Mouse (Mus musculus) ES-Bruce4 (cell line): ENCODE results near the gene Zfp423. TPM values are rescaled to one million over a fixed set of nuclear protein-coding genes. Genes with fewer than 3 reads are reported as not detected.

ENCODE experiments used
- H3K27ac ChIP-seq: 2 replicates; pipeline ENCODE4 v1.5.1; 2012; ENCODE audit warnings: low read length, inconsistent platforms; ENCODE audit not compliant: insufficient read depth
- H3K27me3 ChIP-seq: 2 replicates; pipeline ENCODE4 v1.6.1; 2012; ENCODE audit warnings: mild to moderate bottlenecking, low read length, inconsistent platforms; ENCODE audit not compliant: control insufficient read depth, poor library complexity, insufficient read depth, severe bottlenecking
- H3K36me3 ChIP-seq: 2 replicates; pipeline ENCODE4 v1.6.1; 2012; ENCODE audit warnings: inconsistent platforms, mild to moderate bottlenecking, low read length, moderate library complexity; ENCODE audit not compliant: control insufficient read depth, poor library complexity, insufficient read depth, severe bottlenecking
- H3K4me1 ChIP-seq: one replicate; pipeline ENCODE4 v1.8.1; 2011; ENCODE audit warnings: low read length; ENCODE audit not compliant: control insufficient read depth, insufficient read depth
- H3K4me3 ChIP-seq: 2 replicates; pipeline ENCODE4 v1.5.1; 2011; ENCODE audit warnings: low read depth, mild to moderate bottlenecking, low read length
- H3K9ac ChIP-seq: 2 replicates; pipeline ENCODE4 v1.6.1; 2012; ENCODE audit warnings: low read depth, mild to moderate bottlenecking, inconsistent platforms; ENCODE audit not compliant: poor library complexity, severe bottlenecking
- H3K9me3 ChIP-seq: replicated peaks from 2 replicates; pipeline ENCODE4 v1.6.1; 2012; ENCODE audit warnings: mild to moderate bottlenecking, low read length, inconsistent platforms; ENCODE audit not compliant: control insufficient read depth, poor library complexity, insufficient read depth, severe bottlenecking
- CTCF ChIP-seq: IDR thresholded peaks from one replicate; pipeline ENCODE4 v1.8.1; 2011; ENCODE audit warnings: low read depth, low read length
- EP300 ChIP-seq: IDR thresholded peaks from 2 replicates; pipeline ENCODE4 v1.6.1; 2011; ENCODE audit warnings: low read depth, low read length; ENCODE audit not compliant: insufficient read depth
- POLR2A ChIP-seq: IDR thresholded peaks from one replicate; pipeline ENCODE4 v1.8.1; 2011; ENCODE audit warnings: low read length; ENCODE audit not compliant: insufficient read depth
- polyA plus RNA-seq: library from polyadenylated mRNA; stranded (reverse); fragments of >200 nt; gene quantifications from 2 replicates; pipeline ENCODE4 v1.2.4, GENCODE M21; 2011; ENCODE audit warnings: low read depth; ENCODE audit not compliant: missing spikeins, insufficient read depth, insufficient read length

Zfp423 gene
- polyA plus RNA-seq, 1 experiment, result 14.4 TPM

DNA sequence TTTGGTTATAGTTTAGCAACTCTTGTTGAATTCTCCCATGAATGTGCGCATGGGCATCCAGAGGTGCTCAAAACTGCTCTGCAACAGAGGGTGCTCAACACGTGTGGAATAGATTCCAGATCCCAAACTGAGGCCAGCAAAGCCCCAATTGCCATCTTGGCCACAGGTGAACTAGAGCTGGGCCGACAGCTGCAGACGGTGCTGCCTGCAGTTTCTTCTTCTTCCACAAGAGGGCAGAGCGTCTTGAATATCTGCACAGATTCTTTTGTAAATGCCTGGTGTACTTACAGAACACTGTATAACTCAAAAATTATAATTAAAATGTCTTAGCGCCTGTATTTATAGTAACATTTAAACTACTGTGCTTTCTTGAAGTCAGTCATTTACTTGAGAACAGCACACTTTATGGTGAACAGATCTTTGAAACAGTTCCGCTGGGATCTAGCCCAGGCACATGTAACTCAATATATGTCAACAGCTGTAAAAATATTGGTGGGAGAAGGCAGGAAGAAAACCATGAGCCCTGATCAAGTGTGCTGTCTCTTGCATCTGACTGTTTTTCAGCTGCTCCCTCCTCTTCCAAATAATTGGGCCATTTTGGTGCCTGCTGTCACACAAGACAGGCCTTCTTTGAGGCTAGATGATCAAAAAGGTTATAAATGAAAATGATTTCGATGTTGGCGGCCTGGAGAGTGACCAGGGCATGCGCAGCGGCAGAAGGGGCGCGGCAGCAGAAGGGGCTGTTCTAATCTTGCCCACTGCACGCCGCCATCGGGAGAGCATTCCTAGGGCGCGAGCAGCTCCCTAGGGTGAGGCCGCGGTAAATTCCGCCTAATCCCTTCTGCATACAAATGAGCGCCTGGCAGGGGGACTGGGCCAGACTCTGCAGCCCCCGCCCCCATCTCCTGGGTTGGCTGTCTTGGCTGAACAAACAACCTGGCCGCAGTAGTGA, 243.4 kb downstream of the Zfp423 start:
- Histone ChIP-seq H3K9me3 (no peaks in the 10 kb centered on the region), H3K4me3 (no peak overlapping the region), H3K9ac (peak overlapping the region; percentile 46), H3K4me1 (peaks cover 4% of the 10 kb centered on the region), H3K27me3 (no peaks in the 10 kb centered on the region), H3K36me3 (no peaks in the 10 kb centered on the region), H3K27ac (peak overlapping the region; percentile 26; the same call in 1 of the 2 replicates)
- no peak for TF ChIP-seq POLR2A
- peak; percentile 70 for TF ChIP-seq CTCF
- peak; percentile 53; the same call in 1 of the 2 replicates for TF ChIP-seq EP300

DNA sequence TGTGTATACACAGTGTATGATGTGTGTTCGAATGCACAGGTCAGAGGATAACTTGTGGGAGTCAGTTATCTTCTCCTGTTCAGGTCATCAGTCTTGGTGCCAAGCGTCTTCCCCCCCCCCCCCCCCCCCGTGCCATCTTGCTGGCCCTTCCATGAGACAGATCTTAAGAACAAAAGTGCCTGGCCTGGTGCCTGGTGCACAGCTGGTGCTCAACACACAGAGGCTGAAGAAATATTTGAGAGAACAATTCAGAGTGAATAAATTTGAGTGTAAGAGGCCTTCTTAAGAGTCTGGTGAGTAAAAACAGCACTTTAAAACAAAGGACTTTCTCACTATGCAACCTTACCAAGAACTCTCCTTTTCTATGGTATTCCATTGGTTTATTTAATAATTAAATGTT, 245.4 kb downstream of the Zfp423 start:
- Histone ChIP-seq H3K27me3 (no peaks in the 10 kb centered on the region), H3K27ac (no peak overlapping the region), H3K9ac (no peak overlapping the region), H3K36me3 (no peaks in the 10 kb centered on the region), H3K4me3 (no peak overlapping the region), H3K9me3 (no peaks in the 10 kb centered on the region), H3K4me1 (peaks cover 4% of the 10 kb centered on the region)
- TF ChIP-seq EP300 (no peak), POLR2A (no peak), CTCF (no peak)

DNA sequence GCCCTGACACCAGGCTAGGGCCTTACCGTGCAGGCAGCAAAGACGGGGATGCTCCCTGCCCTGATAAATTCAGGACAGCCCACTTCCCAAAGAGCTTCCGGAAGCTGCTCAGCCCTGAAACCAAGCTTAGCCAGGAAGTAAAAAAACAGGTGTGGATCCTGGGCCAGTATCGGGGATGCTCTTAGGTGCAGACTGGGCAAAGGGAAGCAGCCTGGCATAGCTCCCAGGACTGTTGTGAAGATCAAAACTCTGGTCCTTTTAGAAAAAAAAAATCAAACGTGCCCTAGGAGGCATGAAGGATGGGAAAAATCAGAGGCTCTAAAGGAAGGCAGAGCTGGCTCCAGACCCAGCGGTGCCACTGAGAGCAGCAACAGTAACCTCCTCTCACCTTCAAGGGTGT, 247.4 kb downstream of the Zfp423 start:
- TF ChIP-seq POLR2A (no peak), CTCF (no peak), EP300 (no peak)
- no peak overlapping the region for H3K9ac ChIP-seq
- no peak overlapping the region for H3K4me3 ChIP-seq
- H3K36me3 ChIP-seq, result no peaks in the 10 kb centered on the region
- no peaks in the 10 kb centered on the region for H3K9me3 ChIP-seq
- peaks cover 3% of the 10 kb centered on the region for H3K4me1 ChIP-seq
- H3K27me3 ChIP-seq, result no peaks in the 10 kb centered on the region
- H3K27ac ChIP-seq, result no peak overlapping the region

- peaks cover under 1% of the 10 kb centered on the region for H3K4me1 ChIP-seq
Measured at GRCm38 (mm10) chr8:87708127-87708637, 251.2 kb downstream of the Zfp423 start.

DNA sequence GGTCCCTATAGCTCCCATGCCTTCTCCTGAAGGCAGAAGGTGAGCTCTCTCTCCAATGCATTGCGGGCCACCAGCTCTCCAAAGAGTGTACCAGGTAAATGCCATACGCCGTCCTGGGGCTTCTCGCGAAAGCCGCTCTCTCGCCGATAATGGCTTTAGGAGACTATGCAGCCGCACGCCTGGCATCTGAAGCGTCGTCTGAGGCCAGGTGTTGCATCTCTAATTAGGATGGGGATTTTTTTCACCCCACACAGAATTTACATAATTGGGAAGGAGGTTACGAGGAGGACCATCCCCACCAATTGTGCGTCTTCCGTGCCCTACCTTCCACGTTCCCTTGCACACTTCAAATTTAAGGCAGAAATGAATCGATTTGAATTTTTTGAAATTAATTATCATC, 252.2 kb downstream of the Zfp423 start:
- Histone ChIP-seq H3K9ac (no peak overlapping the region), H3K9me3 (no peaks in the 10 kb centered on the region), H3K4me3 (no peak overlapping the region), H3K27ac (no peak overlapping the region), H3K4me1 (peaks cover 4% of the 10 kb centered on the region), H3K27me3 (no peaks in the 10 kb centered on the region), H3K36me3 (no peaks in the 10 kb centered on the region)
- TF ChIP-seq CTCF (no peak), EP300 (no peak), POLR2A (no peak)

More at GRCm38 (mm10) chr8:87708127-87708637, 251.2 kb downstream of the Zfp423 start:
- Histone ChIP-seq H3K36me3 (no peaks in the 10 kb centered on the region), H3K9ac (no peak overlapping the region), H3K27ac (no peak overlapping the region), H3K9me3 (no peaks in the 10 kb centered on the region), H3K27me3 (no peaks in the 10 kb centered on the region), H3K4me3 (no peak overlapping the region)
- TF ChIP-seq EP300 (no peak), POLR2A (no peak), CTCF (no peak)

DNA sequence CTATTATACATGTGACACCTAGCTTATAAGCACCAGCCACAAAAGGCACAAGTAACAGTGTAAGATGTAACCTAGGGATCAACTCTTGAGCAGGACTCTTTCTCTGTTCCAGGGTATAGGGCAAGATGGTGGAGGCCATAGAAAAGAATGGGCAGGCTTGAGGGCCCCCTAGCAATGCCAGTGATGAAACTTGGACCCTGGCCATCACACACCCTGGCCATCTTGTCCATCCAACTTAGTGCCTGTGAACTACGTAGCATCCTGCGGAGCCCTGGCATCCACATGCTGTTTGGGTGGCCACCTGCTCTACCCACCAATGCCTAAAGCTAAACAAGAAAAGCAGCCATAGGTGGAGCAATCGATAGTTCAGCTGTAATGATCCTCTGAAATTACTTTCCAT, 254.6 kb downstream of the Zfp423 start:
- Histone ChIP-seq H3K4me1 (peaks cover 4% of the 10 kb centered on the region), H3K27ac (no peak overlapping the region), H3K9me3 (no peaks in the 10 kb centered on the region), H3K4me3 (no peak overlapping the region), H3K9ac (no peak overlapping the region), H3K36me3 (no peaks in the 10 kb centered on the region), H3K27me3 (no peaks in the 10 kb centered on the region)
- no peak for TF ChIP-seq POLR2A
- TF ChIP-seq EP300, result no peak
- no peak for TF ChIP-seq CTCF
